Mouse (Mus musculus) effector memory CD4-positive, alpha-beta T cell, adult 7 months (primary cell): ENCODE results near the gene Gm10053. TPM values are rescaled to one million over a fixed set of nuclear protein-coding genes. Genes with fewer than 3 reads are reported as not detected.

Source experiments
- polyA plus RNA-seq: library from polyadenylated mRNA; unstranded; fragments of 100-300 nt; shearing (Covaris generic); gene quantifications from one replicate; pipeline ENCODE4 v1.2.1, GENCODE M21; 2017

Gene Gm10053
- 178 TPM for polyA plus RNA-seq

GRCm38 (mm10) chr19:24875129-24875870 lies at the start of gene Gm10053:
TSS of gene Gm10053 (plus strand) at chr19:24875686.

DNA sequence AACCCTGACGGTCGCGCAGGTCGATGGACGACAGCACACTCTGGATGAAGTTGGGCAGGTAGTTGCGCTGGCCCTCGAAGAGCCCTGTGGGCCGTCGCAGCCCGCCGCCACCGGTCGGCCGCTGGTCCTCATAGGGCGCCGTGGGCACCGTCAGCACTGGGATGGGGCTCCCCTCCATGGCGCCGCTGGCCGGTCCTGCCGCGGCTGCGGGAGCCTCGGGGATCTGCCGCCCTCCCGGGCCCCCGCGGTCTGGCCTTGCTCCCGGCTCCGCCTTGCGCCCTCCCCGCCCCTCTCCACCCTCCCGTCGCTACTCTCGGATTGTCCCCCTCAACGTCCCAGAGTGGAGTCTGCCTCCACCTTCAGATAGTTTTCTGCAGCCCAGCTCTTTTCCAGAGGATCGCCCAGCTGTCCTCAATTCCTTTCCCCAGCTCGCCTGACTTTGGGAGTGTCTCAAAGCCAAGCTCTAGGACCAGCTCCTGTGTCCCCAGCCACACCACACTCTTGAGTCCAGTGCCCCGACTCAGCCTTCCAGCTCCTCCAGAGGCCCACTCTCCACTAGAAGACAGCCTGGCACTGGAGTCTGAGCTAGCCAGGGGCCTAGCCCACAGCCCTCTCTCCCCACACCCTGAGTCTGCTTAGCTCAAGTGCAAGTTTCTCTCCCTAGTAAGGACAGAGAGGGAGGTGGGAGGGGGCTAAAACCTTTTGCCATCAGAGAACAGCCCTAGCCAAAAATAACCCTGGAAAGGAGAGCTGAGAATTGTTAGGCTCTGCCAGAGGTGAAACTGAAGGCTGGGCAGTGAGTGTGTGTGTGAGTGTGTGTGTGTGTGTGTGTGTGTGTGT lies 13.7 kb upstream of the Gm10053 start, which contains the start of gene Pgm5:
Pgm5 (minus strand) TSS at position 244 of the 840 bp plus-strand sequence.

GRCm38 (mm10) chr19:24900581-24901220 lies 25.2 kb downstream of the Gm10053 start, which contains the start of gene Foxd4:
TSS of gene Foxd4 (minus strand) at chr19:24901197.

Other genes starting within 250 kb of the Gm10053 start
- gene Tmem252, start 201.7 kb upstream of the Gm10053 start, polyA plus RNA-seq, result not detected
- gene Pgm5, start 13.8 kb upstream of the Gm10053 start, polyA plus RNA-seq, result 0.52 TPM
- not detected for gene Foxd4, start 25.5 kb downstream of the Gm10053 start, polyA plus RNA-seq
- gene Cbwd1, start 85.9 kb downstream of the Gm10053 start, polyA plus RNA-seq, result 15.3 TPM
- 177 TPM for gene Dock8, start 123.8 kb downstream of the Gm10053 start, polyA plus RNA-seq